Mouse (Mus musculus) testis, adult 2 months (tissue): Measurements from ENCODE around the gene Sgpp2.

Experiments
- CTCF ChIP-seq: fragments of 200-500 bp; IDR thresholded peaks from 2 replicates; pipeline ENCODE4 v1.5.1; 2012; ENCODE audit warnings: low read depth, mild to moderate bottlenecking, inconsistent platforms, low read length, moderate library complexity; ENCODE audit not compliant: control insufficient read depth, insufficient read depth, insufficient replicate concordance
- POLR2A ChIP-seq: fragments of 200-500 bp; IDR thresholded peaks from 2 replicates; pipeline ENCODE4 v1.6.1; 2012; ENCODE audit warnings: low read depth, mild to moderate bottlenecking, inconsistent platforms, low read length, moderate library complexity; ENCODE audit not compliant: control insufficient read depth

- TF ChIP-seq POLR2A (no peak), CTCF (no peak)
These were observed 47.7 kb downstream of the Sgpp2 start for GRCm38 (mm10) chr1:78357868-78358267.
